Mouse (Mus musculus): Measurements from ENCODE around the gene Fli1.

Fli1 gene

GRCm38 (mm10) chr9:32550541-32550940, 7.9 kb upstream of the Fli1 start:
- DNase-seq (ENCODE audit: low read depth in 1 of 2, low spot score in 2 of 2): no peak

- no peak for DNase-seq (ENCODE audit: low read depth in 1 of 2, low spot score in 2 of 2)
Observed at GRCm38 (mm10) chr9:32549462-32550384, 7.1 kb upstream of the Fli1 start.

- DNase-seq (ENCODE audit: low read depth in 1 of 2, low spot score in 2 of 2): no peak
Observed at GRCm38 (mm10) chr9:32546731-32547130, 4.1 kb upstream of the Fli1 start.

GRCm38 (mm10) chr9:32544731-32545661, 2.3 kb upstream of the Fli1 start:
- no peak for DNase-seq (ENCODE audit: low read depth in 1 of 2, low spot score in 2 of 2)

- DNase-seq (ENCODE audit: low read depth in 1 of 2, low spot score in 2 of 2): no peak
Observed at GRCm38 (mm10) chr9:32543923-32544575, 1.4 kb upstream of the Fli1 start.

- DNase-seq (ENCODE audit: low read depth in 1 of 2, low spot score in 2 of 2): no peak
Observed at GRCm38 (mm10) chr9:32543040-32543581, 450 bp upstream of the Fli1 start.

GRCm38 (mm10) chr9:32541223-32541901, 1.3 kb downstream of the Fli1 start:
- peak in 1 of 2 experiments; percentile 31 for DNase-seq (ENCODE audit: low read depth in 1 of 2, low spot score in 2 of 2)

GRCm38 (mm10) chr9:32540406-32541222, 2.0 kb downstream of the Fli1 start:
- peak in 1 of 2 experiments; percentile 41 for DNase-seq (ENCODE audit: low read depth in 1 of 2, low spot score in 2 of 2)

GRCm38 (mm10) chr9:32540061-32540405, 2.6 kb downstream of the Fli1 start:
- DNase-seq (ENCODE audit: low read depth in 1 of 2, low spot score in 2 of 2): peak in 1 of 2 experiments; percentile 70

GRCm38 (mm10) chr9:32539321-32539761, 3.3 kb downstream of the Fli1 start:
- DNase-seq (ENCODE audit: low read depth in 1 of 2, low spot score in 2 of 2): peak in 1 of 2 experiments; percentile 39

GRCm38 (mm10) chr9:32538124-32538523, 4.5 kb downstream of the Fli1 start:
- no peak for DNase-seq (ENCODE audit: low read depth in 1 of 2, low spot score in 2 of 2)

GRCm38 (mm10) chr9:32537706-32538105, 5.0 kb downstream of the Fli1 start:
- no peak for DNase-seq (ENCODE audit: low read depth in 1 of 2, low spot score in 2 of 2)

GRCm38 (mm10) chr9:32535201-32535955, 7.3 kb downstream of the Fli1 start:
- DNase-seq (ENCODE audit: low read depth in 1 of 2, low spot score in 2 of 2): no peak

- no peak for DNase-seq (ENCODE audit: low read depth in 1 of 2, low spot score in 2 of 2)
Observed at GRCm38 (mm10) chr9:32534025-32534615, 8.5 kb downstream of the Fli1 start.

- DNase-seq (ENCODE audit: low read depth in 1 of 2, low spot score in 2 of 2): no peak
Observed at GRCm38 (mm10) chr9:32531588-32531987, 11.1 kb downstream of the Fli1 start.

- no peak for DNase-seq (ENCODE audit: low read depth in 1 of 2, low spot score in 2 of 2)
Observed at GRCm38 (mm10) chr9:32530975-32531374, 11.7 kb downstream of the Fli1 start.

- DNase-seq (ENCODE audit: low read depth in 1 of 2, low spot score in 2 of 2): no peak
Observed at GRCm38 (mm10) chr9:32530188-32530587, 12.5 kb downstream of the Fli1 start.

GRCm38 (mm10) chr9:32529594-32529993, 13.1 kb downstream of the Fli1 start:
- no peak for DNase-seq (ENCODE audit: low read depth in 1 of 2, low spot score in 2 of 2)
